Mouse (Mus musculus) cerebellum, postnatal 4 days (tissue): ENCODE data around the gene Cyp4x1.
"Not testable (repeated sequence)": the region's sequence is repeated elsewhere in the genome, so short reads cannot be mapped to it uniquely, and the experiment has no call there.

ENCODE experiments used
- DNase-seq, 2 experiments: peaks; one replicate each; pipeline ENCODE4 v3.0.0; 2022; ENCODE audit warnings: low spot score in 2 of 2, mixed read lengths in 1 of 2

Gene Cyp4x1

GRCm38 (mm10) chr4:115133621-115134295 is at the start of gene Cyp4x1:
Cyp4x1 (minus strand) TSS chr4:115134281.
- peak; percentile 41 to 56 for DNase-seq

DNA sequence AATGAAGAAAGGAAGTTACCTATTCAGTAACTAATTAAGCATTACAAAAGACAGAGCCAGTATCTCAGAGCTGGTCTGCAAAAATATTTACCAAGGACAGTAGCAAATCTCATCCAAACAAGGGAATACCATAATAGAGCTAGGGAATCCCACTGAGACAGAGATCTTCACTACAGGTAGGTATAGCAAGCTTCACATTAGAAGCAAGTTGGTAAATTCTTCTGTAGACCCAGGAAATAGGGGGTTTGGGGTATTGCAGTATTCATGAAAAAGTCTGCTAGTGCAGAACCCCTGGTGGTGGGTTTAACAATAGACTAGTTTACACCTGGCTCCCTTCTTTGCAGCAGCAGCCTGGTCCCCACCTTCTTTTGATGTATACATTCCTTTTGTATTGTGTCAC is 42.1 kb upstream of the Cyp4x1 start:
- not testable (repeated sequence) for DNase-seq

GRCm38 (mm10) chr4:115174694-115175353 is 40.7 kb upstream of the Cyp4x1 start:
- no peak for DNase-seq

- DNase-seq, result not testable (repeated sequence)
Observed at GRCm38 (mm10) chr4:115158963-115159362, 24.9 kb upstream of the Cyp4x1 start.

GRCm38 (mm10) chr4:115154723-115155122 is 20.6 kb upstream of the Cyp4x1 start:
- no peak for DNase-seq

DNA sequence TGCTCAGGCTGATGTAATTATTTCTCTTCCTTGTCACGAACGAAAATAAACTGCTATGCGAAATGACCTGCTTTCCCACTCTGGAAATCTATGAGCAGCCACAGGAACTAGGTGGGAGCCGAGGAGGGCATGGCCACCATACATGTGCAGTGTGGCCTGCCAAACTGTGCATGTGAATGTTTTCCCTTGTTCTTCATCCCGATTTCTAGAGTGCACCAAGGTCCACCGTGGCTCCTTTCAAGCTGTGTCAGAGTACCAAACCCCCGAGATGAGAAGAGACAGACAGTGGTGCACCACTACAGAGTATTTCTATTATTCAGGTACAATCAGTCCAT is 182 bp upstream of the Cyp4x1 start:
- peak in 1 of 2 experiments; percentile 4 for DNase-seq

- DNase-seq, result no peak
Observed at GRCm38 (mm10) chr4:115133085-115133484, 996 bp downstream of the Cyp4x1 start.

GRCm38 (mm10) chr4:115124713-115125112 is 9.4 kb downstream of the Cyp4x1 start:
- DNase-seq, result no peak

DNA sequence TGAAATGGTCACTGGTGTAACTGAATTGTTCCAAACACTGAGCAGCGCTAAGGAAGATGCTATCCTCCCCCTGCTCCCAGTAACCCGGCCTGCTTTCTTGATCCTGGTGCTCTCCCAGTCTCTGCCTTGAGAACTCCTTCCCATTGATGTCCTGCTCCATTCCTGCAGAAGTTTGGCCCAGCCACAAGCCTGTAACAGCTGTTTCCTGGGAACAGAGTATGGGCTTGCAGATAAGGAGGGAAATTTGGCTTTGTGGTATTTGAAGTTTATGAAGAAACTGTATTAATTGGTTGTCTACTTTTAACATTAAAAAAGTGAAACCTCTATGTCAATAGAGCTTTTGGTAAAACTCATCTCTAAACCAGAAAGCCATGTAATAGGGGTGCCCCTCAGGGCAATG is 10.6 kb downstream of the Cyp4x1 start:
- no peak for DNase-seq

- no peak for DNase-seq
Observed at GRCm38 (mm10) chr4:115121608-115122007, 12.5 kb downstream of the Cyp4x1 start.

DNA sequence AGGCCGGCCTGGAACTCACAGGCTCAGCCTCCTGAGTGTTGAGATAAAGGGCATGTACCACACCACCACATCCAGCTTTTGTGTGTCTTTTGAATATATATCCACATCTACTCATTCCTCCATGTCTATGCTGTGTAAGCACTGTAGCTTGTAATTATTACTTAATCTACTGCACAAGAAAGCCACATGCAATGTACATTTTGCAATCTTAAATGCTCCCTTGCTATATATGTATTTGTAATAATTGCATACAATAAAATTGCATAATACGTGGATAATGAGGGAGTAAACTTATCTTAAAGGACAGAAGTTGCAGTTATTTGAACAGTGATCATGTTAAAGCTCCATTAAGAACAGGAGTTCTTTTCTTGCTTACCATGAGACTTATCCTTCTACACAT is 12.9 kb downstream of the Cyp4x1 start:
- DNase-seq, result no peak

GRCm38 (mm10) chr4:115119642-115120041 is 14.4 kb downstream of the Cyp4x1 start:
- no peak for DNase-seq

- DNase-seq, result no peak
Observed at GRCm38 (mm10) chr4:115113266-115113665, 20.8 kb downstream of the Cyp4x1 start.

GRCm38 (mm10) chr4:115111167-115111566 is 22.9 kb downstream of the Cyp4x1 start:
- no peak for DNase-seq

- no peak for DNase-seq
Observed at GRCm38 (mm10) chr4:115103510-115103909, 30.6 kb downstream of the Cyp4x1 start.

- DNase-seq, result peak in 1 of 2 experiments; percentile 72
Observed at GRCm38 (mm10) chr4:115101682-115102081, 32.4 kb downstream of the Cyp4x1 start.

- DNase-seq, result peak in 1 of 2 experiments; percentile 25
Observed at GRCm38 (mm10) chr4:115097146-115097496, 37.0 kb downstream of the Cyp4x1 start.

GRCm38 (mm10) chr4:115096435-115097145 is 37.5 kb downstream of the Cyp4x1 start:
- no peak for DNase-seq

GRCm38 (mm10) chr4:115095671-115096434 is 38.2 kb downstream of the Cyp4x1 start:
- DNase-seq, result no peak

GRCm38 (mm10) chr4:115094056-115094455 is 40.0 kb downstream of the Cyp4x1 start:
- no peak for DNase-seq

DNA sequence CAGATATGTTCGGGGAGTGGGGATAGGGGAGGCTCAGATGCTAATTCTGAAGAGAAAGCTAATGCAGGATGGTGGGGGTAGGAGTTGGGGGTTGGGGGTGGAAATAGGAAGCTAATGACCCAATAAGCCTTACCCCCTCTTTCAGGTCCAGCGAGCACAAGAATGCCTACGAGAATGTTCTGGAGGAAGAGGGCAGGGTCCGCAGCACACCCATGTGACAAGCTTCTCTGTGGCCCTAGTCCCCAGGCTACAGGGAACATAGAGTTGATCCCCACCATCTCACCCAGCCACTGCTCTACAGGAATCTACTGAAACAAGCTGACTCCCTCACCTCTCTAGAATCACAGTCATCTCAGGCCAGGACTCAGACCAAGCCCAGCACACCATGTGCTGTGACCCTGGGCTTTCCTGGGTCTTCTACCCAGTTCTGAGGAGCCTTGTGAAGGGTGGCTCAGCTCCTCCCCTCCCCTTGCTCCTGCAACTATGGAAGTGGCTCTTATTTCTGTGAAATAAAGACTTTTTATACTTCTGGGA is 40.7 kb downstream of the Cyp4x1 start:
- DNase-seq, result no peak

GRCm38 (mm10) chr4:115091806-115092205 is 42.3 kb downstream of the Cyp4x1 start:
- no peak for DNase-seq
